Mouse (Mus musculus): Measurements from ENCODE around the gene Pxn. TPM values are rescaled to one million over a fixed set of nuclear protein-coding genes. Genes with fewer than 3 reads are reported as not detected.

The Pxn gene
- polyA plus RNA-seq, 1 experiment: 49.7 TPM

DNA sequence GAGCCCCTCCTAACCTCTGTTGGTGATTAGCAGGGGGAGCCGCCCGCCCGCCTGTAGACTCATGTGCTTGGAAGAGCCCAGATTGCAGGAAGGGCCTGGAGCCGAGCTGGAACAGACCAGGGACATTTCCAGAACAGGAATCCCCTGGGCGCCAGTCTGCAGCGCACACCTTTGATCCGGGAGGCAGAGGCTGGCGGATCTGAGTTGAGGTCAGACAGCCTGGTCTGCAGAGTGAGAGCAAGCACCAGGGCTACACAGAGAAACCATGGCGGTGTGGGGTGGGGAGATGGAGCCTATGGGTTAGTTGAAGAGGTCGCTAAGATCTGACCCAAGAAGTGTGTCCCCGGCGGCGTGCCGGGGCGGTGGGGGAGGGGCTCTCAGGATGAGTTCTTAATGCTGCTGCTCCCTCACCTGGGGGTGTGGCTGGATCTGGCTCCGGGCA, 27.8 kb downstream of the Pxn start:
- TF ChIP-seq CTCF (IDR thresholded peaks at IDR 0.05; ENCODE audit: borderline replicate concordance, extremely low read depth, insufficient read depth, insufficient read length) (no peak), POLR2A (IDR thresholded peaks at IDR 0.05; ENCODE audit: borderline replicate concordance, extremely low read depth, insufficient read depth, insufficient read length, poor library complexity, severe bottlenecking) (no peak)
- DNase-seq (ENCODE audit: low read depth): no peak

DNA sequence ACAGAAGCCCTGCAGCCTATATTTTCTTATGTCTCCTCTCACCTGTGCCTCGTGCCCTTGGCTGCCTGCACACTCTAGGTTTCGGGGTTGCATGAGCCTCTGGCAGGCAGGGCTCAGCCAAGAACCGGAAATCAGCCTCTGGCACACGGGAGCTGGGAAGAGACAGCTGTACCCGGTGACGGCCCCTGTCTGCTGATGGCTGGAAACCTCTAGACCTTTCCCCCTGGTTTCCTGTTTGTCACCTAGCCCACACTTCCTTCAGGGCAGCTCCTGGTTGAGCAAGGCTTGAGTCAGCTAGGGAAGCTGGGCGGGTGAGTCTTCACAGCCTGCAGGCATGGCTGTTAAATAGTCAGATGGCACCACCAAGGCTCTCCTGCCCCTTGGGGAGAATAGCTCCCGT, 28.4 kb downstream of the Pxn start:
- no peak for DNase-seq (ENCODE audit: low read depth)
- TF ChIP-seq CTCF (IDR thresholded peaks at IDR 0.05; ENCODE audit: borderline replicate concordance, extremely low read depth, insufficient read depth, insufficient read length) (no peak), POLR2A (IDR thresholded peaks at IDR 0.05; ENCODE audit: borderline replicate concordance, extremely low read depth, insufficient read depth, insufficient read length, poor library complexity, severe bottlenecking) (no peak)

DNA sequence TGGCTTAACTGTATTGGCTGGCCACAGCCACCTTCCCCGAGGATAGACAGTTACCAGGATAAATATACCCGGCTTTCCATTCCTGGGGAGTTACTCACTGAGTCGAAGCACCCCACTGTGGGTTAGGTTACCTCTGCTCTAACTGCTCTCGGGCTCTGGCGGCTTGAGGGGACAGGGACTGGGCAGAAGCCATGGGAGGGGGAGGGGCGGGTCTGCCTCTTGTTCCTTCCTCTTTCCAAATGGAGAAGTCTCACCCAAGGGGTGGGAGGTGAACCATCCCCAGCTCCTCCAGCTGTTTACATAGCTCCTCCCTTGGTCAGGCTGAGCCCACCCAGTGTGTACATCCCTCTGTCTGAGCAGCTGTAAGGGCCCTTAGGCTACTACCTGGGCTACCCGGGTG, 29.2 kb downstream of the Pxn start:
- TF ChIP-seq CTCF (IDR thresholded peaks at IDR 0.05; ENCODE audit: borderline replicate concordance, extremely low read depth, insufficient read depth, insufficient read length) (no peak), POLR2A (IDR thresholded peaks at IDR 0.05; ENCODE audit: borderline replicate concordance, extremely low read depth, insufficient read depth, insufficient read length, poor library complexity, severe bottlenecking) (no peak)
- DNase-seq (ENCODE audit: low read depth): no peak

DNA sequence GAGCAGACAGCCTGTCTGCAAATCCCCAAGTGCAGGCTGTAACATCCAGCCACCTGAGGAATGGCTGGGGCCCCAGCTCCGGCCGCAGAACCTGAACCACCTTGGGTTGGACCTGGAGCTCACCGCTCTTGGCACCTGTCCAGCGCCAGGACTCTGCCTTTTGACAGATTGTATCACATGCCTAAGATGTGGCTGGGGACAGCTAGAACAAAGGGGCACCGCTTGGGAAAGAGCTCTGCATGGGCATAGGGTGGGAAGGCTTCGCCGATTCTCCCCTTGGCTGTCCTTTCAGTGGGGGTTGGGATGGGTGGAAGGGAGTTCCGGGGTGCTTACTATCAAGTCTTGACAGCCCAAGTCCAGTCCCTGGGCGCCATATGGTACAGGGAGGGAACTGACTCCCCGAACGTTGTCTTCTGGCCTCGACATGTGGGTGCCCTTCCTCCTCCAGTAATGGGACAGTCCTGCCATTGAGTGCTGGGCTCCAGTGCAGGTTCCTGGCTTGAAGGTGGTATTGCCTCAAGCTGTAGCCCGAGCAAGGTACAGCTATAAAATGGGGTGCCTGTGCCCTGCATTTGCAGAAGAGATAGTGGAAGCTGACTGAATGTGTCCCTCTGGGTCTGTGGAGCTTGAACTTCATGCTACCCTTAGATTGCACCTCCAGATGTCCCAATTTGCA, 31.7 kb downstream of the Pxn start:
- DNase-seq (ENCODE audit: low read depth): no peak
- no peak for TF ChIP-seq POLR2A (IDR thresholded peaks at IDR 0.05; ENCODE audit: borderline replicate concordance, extremely low read depth, insufficient read depth, insufficient read length, poor library complexity, severe bottlenecking)
- no peak for TF ChIP-seq CTCF (IDR thresholded peaks at IDR 0.05; ENCODE audit: borderline replicate concordance, extremely low read depth, insufficient read depth, insufficient read length)

DNA sequence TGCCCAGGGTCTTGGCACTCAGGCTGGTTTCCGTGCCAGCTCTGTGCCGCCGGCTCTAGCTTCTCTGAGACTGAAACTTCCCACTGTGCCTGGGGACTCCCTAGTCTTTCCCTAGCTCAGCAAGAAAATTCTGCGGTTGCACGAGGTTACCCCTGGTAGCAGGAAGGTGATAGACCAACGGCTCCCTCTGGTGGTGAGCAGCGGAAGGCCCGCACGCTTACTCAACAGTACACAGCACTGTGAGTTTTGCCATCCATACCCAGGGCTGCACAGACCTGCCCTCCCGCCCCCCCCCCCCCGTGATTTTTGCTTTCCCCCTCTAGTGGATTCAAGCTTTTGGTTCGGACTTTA, 32.2 kb downstream of the Pxn start:
- TF ChIP-seq POLR2A (IDR thresholded peaks at IDR 0.05; ENCODE audit: borderline replicate concordance, extremely low read depth, insufficient read depth, insufficient read length, poor library complexity, severe bottlenecking): no peak
- TF ChIP-seq CTCF (IDR thresholded peaks at IDR 0.05; ENCODE audit: borderline replicate concordance, extremely low read depth, insufficient read depth, insufficient read length): peak; percentile 98
- peak; percentile 92 for DNase-seq (ENCODE audit: low read depth)

DNA sequence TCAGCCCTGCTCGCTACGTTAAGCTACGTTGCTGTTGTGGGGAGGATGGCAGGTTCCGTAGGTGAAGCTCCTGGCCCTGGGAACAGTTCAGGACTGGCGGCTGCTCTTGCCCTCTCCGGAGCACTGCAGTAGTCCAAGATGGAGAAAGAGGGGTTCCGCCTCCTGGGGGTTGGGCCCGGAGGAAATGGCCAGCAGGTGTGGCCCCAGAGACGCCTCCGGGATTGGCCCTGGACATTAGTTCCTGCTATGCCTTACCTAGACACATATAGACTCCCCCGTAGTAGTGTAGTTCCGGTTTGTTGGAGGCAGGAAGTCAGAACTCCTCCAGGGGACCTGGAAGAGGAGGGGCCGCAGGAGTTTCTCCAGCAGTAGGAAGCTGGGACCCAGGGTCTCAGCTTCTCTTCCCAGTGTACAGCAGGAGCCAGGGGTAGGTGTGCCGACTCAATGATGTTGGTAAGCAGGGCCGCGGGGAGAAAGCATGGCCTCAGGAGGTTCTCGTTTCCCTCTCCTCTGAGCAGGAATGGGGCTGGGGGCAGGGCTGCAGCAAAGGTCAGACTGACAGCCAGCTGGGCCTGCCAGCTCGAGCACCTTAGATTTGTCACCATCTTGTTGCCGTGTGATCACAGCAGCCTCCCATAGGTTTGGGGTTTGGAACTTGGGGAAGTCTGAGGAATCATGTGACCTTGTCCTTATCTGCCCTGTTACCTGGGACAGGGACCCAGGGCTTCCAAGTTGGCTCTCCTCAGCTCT, 36.3 kb downstream of the Pxn start:
- no peak for TF ChIP-seq CTCF (IDR thresholded peaks at IDR 0.05; ENCODE audit: borderline replicate concordance, extremely low read depth, insufficient read depth, insufficient read length)
- no peak for TF ChIP-seq POLR2A (IDR thresholded peaks at IDR 0.05; ENCODE audit: borderline replicate concordance, extremely low read depth, insufficient read depth, insufficient read length, poor library complexity, severe bottlenecking)
- no peak for DNase-seq (ENCODE audit: low read depth)

DNA sequence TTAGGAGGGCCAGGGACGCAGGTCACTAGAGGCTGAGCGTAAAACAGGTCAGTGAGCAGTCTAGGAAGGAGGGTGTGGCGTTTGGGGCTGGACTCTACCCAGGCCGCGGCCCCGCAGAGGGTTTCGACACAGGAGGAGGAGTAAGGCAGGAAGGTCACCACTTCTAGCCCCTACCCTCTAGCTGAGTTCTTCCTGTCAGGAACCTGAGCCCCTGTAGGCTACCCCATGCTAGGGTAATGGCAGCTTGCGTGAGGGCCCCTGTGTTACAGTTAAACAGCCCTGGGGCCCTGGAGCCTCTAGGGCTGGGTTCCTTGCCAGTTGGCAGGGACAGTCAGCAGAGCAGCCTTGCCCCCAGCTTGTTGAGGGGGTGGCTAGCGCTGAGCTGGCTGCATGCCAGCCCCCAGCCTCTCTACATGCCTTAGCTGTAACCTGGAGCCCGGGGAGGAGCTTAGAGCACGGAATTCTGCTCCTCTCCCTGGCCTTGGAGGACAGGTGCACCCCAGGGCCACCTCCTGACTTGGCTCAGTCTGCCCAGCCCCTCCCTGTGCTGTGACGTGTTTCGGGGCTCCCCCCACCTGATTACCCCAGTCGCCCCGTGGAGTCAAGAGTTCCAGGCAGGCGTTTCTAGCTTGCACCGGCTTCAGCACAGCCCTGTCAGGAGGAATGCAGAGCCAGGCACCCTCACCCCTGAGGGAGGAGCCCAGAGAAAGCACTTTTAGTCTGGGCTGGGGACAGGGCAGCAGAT, 37.2 kb downstream of the Pxn start:
- peak; percentile 89 for DNase-seq (ENCODE audit: low read depth)

DNA sequence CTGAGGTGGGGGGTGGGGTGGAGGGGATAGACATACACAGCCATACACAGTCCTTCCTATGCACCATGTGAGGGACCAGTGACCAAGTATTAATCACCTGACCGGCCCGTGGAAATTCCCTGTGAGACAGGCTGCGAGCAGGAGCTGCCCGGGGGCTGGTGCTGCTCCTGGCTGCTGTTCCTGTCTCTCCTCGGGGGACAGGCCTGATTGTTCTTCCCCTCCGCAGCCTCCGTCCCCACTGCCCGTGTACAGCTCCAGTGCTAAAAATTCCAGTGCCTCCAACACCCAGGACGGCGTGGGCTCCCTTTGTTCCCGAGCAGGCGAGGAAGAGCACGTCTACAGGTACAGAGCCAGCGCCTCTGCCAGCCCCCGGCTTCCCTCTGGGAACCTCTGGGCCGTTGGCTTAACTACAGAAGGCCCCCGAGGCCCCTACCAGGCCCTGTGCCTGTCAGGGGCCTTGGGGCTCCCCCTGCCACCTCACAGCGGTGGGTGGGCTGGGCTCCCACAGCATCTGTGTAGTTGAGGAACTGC, 38.2 kb downstream of the Pxn start:
- no peak for DNase-seq (ENCODE audit: low read depth)
- TF ChIP-seq CTCF (IDR thresholded peaks at IDR 0.05; ENCODE audit: borderline replicate concordance, extremely low read depth, insufficient read depth, insufficient read length): no peak
- no peak for TF ChIP-seq POLR2A (IDR thresholded peaks at IDR 0.05; ENCODE audit: borderline replicate concordance, extremely low read depth, insufficient read depth, insufficient read length, poor library complexity, severe bottlenecking)

More for the DNA sequence above, 37.2 kb downstream of the Pxn start:
- TF ChIP-seq CTCF (IDR thresholded peaks at IDR 0.05; ENCODE audit: borderline replicate concordance, extremely low read depth, insufficient read depth, insufficient read length): no peak
- no peak for TF ChIP-seq POLR2A (IDR thresholded peaks at IDR 0.05; ENCODE audit: borderline replicate concordance, extremely low read depth, insufficient read depth, insufficient read length, poor library complexity, severe bottlenecking)

DNA sequence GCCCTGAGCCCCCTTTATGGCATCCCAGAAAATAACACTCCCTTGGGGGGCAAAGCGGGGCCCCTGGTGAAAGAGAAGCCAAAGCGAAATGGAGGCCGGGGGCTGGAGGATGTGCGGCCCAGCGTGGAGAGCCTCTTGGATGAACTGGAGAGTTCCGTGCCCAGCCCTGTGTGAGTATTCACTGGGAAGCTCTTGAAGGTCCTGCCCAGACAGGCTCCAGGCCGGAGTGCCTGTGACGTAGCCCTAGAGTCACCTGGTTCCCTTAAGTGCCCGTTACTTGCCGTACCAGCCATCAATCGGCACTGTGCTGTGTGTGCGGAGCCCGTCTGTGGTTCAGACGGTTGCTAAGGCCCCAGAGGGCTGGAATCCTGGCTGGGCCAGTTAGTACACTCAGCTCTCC, 39.2 kb downstream of the Pxn start:
- no peak for DNase-seq (ENCODE audit: low read depth)
- no peak for TF ChIP-seq POLR2A (IDR thresholded peaks at IDR 0.05; ENCODE audit: borderline replicate concordance, extremely low read depth, insufficient read depth, insufficient read length, poor library complexity, severe bottlenecking)
- no peak for TF ChIP-seq CTCF (IDR thresholded peaks at IDR 0.05; ENCODE audit: borderline replicate concordance, extremely low read depth, insufficient read depth, insufficient read length)

DNA sequence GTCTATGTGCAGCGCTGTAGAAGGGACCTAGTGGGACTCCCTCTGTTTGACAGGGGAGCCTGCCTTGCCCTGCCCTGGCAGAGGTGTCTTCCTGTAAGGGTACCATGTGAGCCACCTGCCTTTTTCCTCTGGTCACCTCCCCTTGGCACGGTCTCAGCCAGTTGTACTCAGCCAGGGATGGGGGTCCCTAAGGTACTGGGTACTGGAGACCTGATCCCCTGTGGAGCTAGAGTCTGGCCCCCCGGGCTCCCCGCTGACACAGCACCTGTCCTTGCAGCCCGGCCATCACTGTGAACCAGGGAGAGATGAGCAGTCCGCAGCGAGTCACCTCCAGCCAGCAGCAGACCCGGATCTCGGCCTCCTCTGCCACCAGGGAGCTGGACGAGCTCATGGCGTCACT, 40.1 kb downstream of the Pxn start:
- DNase-seq (ENCODE audit: low read depth): no peak
- TF ChIP-seq POLR2A (IDR thresholded peaks at IDR 0.05; ENCODE audit: borderline replicate concordance, extremely low read depth, insufficient read depth, insufficient read length, poor library complexity, severe bottlenecking) (no peak), CTCF (IDR thresholded peaks at IDR 0.05; ENCODE audit: borderline replicate concordance, extremely low read depth, insufficient read depth, insufficient read length) (no peak)

DNA sequence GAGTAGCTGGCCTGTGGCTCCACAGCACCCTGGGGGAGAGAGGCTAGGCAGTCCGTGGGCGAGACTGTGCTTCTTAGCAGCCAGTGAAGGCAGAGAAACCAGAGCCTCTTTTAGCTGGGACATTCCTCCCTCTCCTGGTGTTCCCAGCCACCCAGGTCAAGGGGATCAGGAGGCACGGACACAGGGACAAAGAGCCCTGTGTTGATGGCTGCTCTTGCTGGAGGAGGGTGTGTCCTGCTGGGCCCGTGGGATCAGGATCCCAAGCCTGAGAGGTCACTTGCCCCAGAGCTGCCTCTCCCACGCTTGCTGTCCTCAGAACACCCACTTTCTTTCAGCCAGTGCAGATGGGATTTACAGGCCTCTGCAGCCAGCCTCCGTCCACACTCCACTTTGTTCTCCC, 40.5 kb downstream of the Pxn start:
- DNase-seq (ENCODE audit: low read depth): no peak
- no peak for TF ChIP-seq POLR2A (IDR thresholded peaks at IDR 0.05; ENCODE audit: borderline replicate concordance, extremely low read depth, insufficient read depth, insufficient read length, poor library complexity, severe bottlenecking)
- TF ChIP-seq CTCF (IDR thresholded peaks at IDR 0.05; ENCODE audit: borderline replicate concordance, extremely low read depth, insufficient read depth, insufficient read length): no peak
